Mouse (Mus musculus) liver, embryonic 11.5 days (tissue): ENCODE results near the gene Nudt8. TPM values are rescaled to one million over a fixed set of nuclear protein-coding genes. Genes with fewer than 3 reads are reported as not detected.

Source experiments
- ATAC-seq: fragments of 200-750 bp; cut with Nextera tagmentation; replicated peaks from 2 replicates; pipeline ENCODE4 v1.8.0; 2017; ENCODE audit warnings: moderate number of reproducible peaks, mild to moderate bottlenecking, moderate TSS enrichment, moderate library complexity; ENCODE audit not compliant: low FRiP score
- DNase-seq: peaks from one replicate; pipeline ENCODE4 v3.0.0-alpha.2; 2017; ENCODE audit warnings: low spot score
- H3K27ac ChIP-seq: fragments of 300-500 bp; sonication (generic); 2 replicates; pipeline ENCODE4 v1.5.1; 2014; ENCODE audit warnings: mild to moderate bottlenecking, low read depth, low read length, control low read depth
- H3K27me3 ChIP-seq: fragments of 300-500 bp; sonication (generic); replicated peaks from 2 replicates; pipeline ENCODE4 v1.6.1; 2014; ENCODE audit warnings: low read length, mixed read lengths; ENCODE audit not compliant: control insufficient read depth, insufficient read depth
- H3K36me3 ChIP-seq: fragments of 300-500 bp; sonication (generic); 2 replicates; pipeline ENCODE4 v1.6.1; 2014; ENCODE audit warnings: mild to moderate bottlenecking, low read length, moderate library complexity, mixed read lengths; ENCODE audit not compliant: control insufficient read depth, insufficient read depth
- H3K4me1 ChIP-seq: fragments of 300-500 bp; sonication (generic); replicated peaks from 2 replicates; pipeline ENCODE4 v1.6.1; 2014; ENCODE audit warnings: low read length, mixed read lengths; ENCODE audit not compliant: control insufficient read depth, insufficient read depth
- H3K4me2 ChIP-seq: fragments of 300-500 bp; sonication (generic); 2 replicates; pipeline ENCODE4 v1.6.1; 2014; ENCODE audit warnings: mild to moderate bottlenecking, control low read depth, moderate library complexity
- H3K4me3 ChIP-seq: fragments of 300-500 bp; sonication (generic); 2 replicates; pipeline ENCODE4 v1.5.1; 2014; ENCODE audit warnings: low read depth, low read length, control low read depth
- H3K9ac ChIP-seq: fragments of 300-500 bp; sonication (generic); 2 replicates; pipeline ENCODE4 v1.6.1; 2014; ENCODE audit warnings: low read depth, low read length, control low read depth
- H3K9me3 ChIP-seq: fragments of 300-500 bp; sonication (generic); 2 replicates; pipeline ENCODE4 v1.6.1; 2016; ENCODE audit warnings: low read length, inconsistent platforms, mixed read lengths; ENCODE audit not compliant: control insufficient read depth
- WGBS: fragments of 180-500 bp; shearing (Covaris S2); extraction: QIAGEN DNeasy Blood & Tissue Kit; methylation state at CpG from one replicate; pipeline ENCODE4 v1.1.7; 2014; 5-methylcytosine and 5-hydroxymethylcytosine counted together
- polyA plus RNA-seq: library from polyadenylated mRNA; unstranded; fragments of >200 nt; fragmentation: Nextera tagmentation; extraction: Ambion mirVana; gene quantifications from 2 replicates; pipeline ENCODE4 v1.2.1, GENCODE M21; 2014

The Nudt8 gene
- polyA plus RNA-seq, 1 experiment from 2014 or later: 32.3 TPM

- ATAC-seq (peak; percentile 21; the same call in 1 of the 2 replicates), DNase-seq (peak; percentile 54)
- Histone ChIP-seq H3K27me3 (no peaks in the 10 kb centered on the region; the same call in 1 of the 2 replicates), H3K36me3 (peaks cover 4% of the 10 kb centered on the region), H3K4me1 (peaks cover 13% of the 10 kb centered on the region), H3K27ac (peak overlapping the region; percentile 97), H3K4me3 (peak overlapping the region; percentile 81), H3K9ac (peak overlapping the region; percentile 97), H3K9me3 (no peaks in the 10 kb centered on the region), H3K4me2 (peak overlapping the region; percentile 90)
- 20% methylated on average over 17 of the region's 17 CpGs for WGBS
Measured at GRCm38 (mm10) chr19:4000949-4001525, 657 bp downstream of the Nudt8 start.

- Histone ChIP-seq H3K9ac (0 out of 2 replicates have a peak overlapping the region, but pooled peaks have one; percentile 97), H3K27ac (no peak overlapping the region), H3K4me2 (peak overlapping the region; percentile 90), H3K4me3 (no peak overlapping the region), H3K27me3 (no peaks in the 10 kb centered on the region; the same call in 1 of the 2 replicates), H3K36me3 (peaks cover 10% of the 10 kb centered on the region), H3K9me3 (no peaks in the 10 kb centered on the region), H3K4me1 (peaks cover 13% of the 10 kb centered on the region)
- ATAC-seq (no peak), DNase-seq (no peak)
- 92% methylated on average over 5 of the region's 5 CpGs for WGBS
Measured at GRCm38 (mm10) chr19:4001752-4002151, 1.4 kb downstream of the Nudt8 start.

GRCm38 (mm10) chr19:4003112-4003511, 2.7 kb downstream of the Nudt8 start, which contains the start of gene Doc2g:
Doc2g (plus strand) TSS chr19:4003313.
- ATAC-seq (no peak), DNase-seq (no peak)
- no peak within 1 kb of the TSS; the same call in 1 of the 2 replicates for H3K9ac ChIP-seq
- WGBS: 61% methylated on average over 1 of the region's 1 CpGs
- no peaks in the 10 kb centered on the region; the same call in 1 of the 2 replicates for H3K27me3 ChIP-seq
- H3K4me2 ChIP-seq: no peak within 1 kb of the TSS
- H3K9me3 ChIP-seq: no peaks in the 10 kb centered on the region
- no peak within 1 kb of the TSS for H3K4me3 ChIP-seq
- no peak within 1 kb of the TSS for H3K27ac ChIP-seq
- H3K36me3 ChIP-seq: peaks cover 23% of the 10 kb centered on the region
- peaks cover 13% of the 10 kb centered on the region for H3K4me1 ChIP-seq

GRCm38 (mm10) chr19:4003641-4004040, 3.3 kb downstream of the Nudt8 start:
- no peak overlapping the region for H3K4me3 ChIP-seq
- H3K4me2 ChIP-seq: no peak overlapping the region

GRCm38 (mm10) chr19:4004331-4004730, 4.0 kb downstream of the Nudt8 start:
- H3K36me3 ChIP-seq: peaks cover 33% of the 10 kb centered on the region
- H3K27me3 ChIP-seq: no peaks in the 10 kb centered on the region; the same call in 1 of the 2 replicates
- H3K9me3 ChIP-seq: no peaks in the 10 kb centered on the region
- no peak overlapping the region for H3K27ac ChIP-seq
- DNase-seq (no peak), ATAC-seq (no peak)
- no peak overlapping the region for H3K4me2 ChIP-seq
- H3K4me3 ChIP-seq: no peak overlapping the region
- H3K4me1 ChIP-seq: peaks cover 10% of the 10 kb centered on the region
- H3K9ac ChIP-seq: no peak overlapping the region
- WGBS: 85% methylated on average over 15 of the region's 15 CpGs

More at GRCm38 (mm10) chr19:4003641-4004040, 3.3 kb downstream of the Nudt8 start:
- ATAC-seq (no peak), DNase-seq (no peak)
- Histone ChIP-seq H3K36me3 (peaks cover 27% of the 10 kb centered on the region), H3K27me3 (no peaks in the 10 kb centered on the region; the same call in 1 of the 2 replicates), H3K27ac (no peak overlapping the region), H3K9ac (no peak overlapping the region), H3K4me1 (peaks cover 13% of the 10 kb centered on the region), H3K9me3 (no peaks in the 10 kb centered on the region)
- 75% methylated on average over 12 of the region's 12 CpGs for WGBS

- no peak for DNase-seq
- no peak overlapping the region for H3K9ac ChIP-seq
- H3K9me3 ChIP-seq: no peaks in the 10 kb centered on the region
- H3K27me3 ChIP-seq: no peaks in the 10 kb centered on the region; the same call in 1 of the 2 replicates
- peaks cover 39% of the 10 kb centered on the region for H3K36me3 ChIP-seq
- peaks cover 5% of the 10 kb centered on the region for H3K4me1 ChIP-seq
- no peak overlapping the region for H3K4me3 ChIP-seq
- WGBS: 90% methylated on average over 9 of the region's 9 CpGs
- no peak overlapping the region for H3K27ac ChIP-seq
- H3K4me2 ChIP-seq: no peak overlapping the region
- no peak for ATAC-seq
Measured at GRCm38 (mm10) chr19:4005091-4005490, 4.7 kb downstream of the Nudt8 start.

- no peak for DNase-seq
- H3K36me3 ChIP-seq: peaks cover 39% of the 10 kb centered on the region
- WGBS: 96% methylated on average over 8 of the region's 8 CpGs
Measured at GRCm38 (mm10) chr19:4005971-4006370, 5.6 kb downstream of the Nudt8 start.

GRCm38 (mm10) chr19:4011086-4011485, 10.7 kb downstream of the Nudt8 start:
- Histone ChIP-seq H3K4me3 (peak overlapping the region; percentile 89; the same call in 1 of the 2 replicates), H3K27me3 (no peaks in the 10 kb centered on the region), H3K27ac (no peak overlapping the region), H3K4me2 (peak overlapping the region; percentile 90), H3K9me3 (no peaks in the 10 kb centered on the region), H3K36me3 (peaks cover 35% of the 10 kb centered on the region), H3K9ac (no peak overlapping the region), H3K4me1 (peaks cover 23% of the 10 kb centered on the region)
- ATAC-seq: no peak
- WGBS: 90% methylated on average over 5 of the region's 5 CpGs
- DNase-seq: no peak

More at GRCm38 (mm10) chr19:4005971-4006370, 5.6 kb downstream of the Nudt8 start:
- H3K4me1 ChIP-seq: peaks cover 5% of the 10 kb centered on the region
- no peaks in the 10 kb centered on the region; the same call in 1 of the 2 replicates for H3K27me3 ChIP-seq
- ATAC-seq: no peak
- no peaks in the 10 kb centered on the region for H3K9me3 ChIP-seq
- no peak overlapping the region for H3K4me2 ChIP-seq
- no peak overlapping the region for H3K27ac ChIP-seq
- no peak overlapping the region for H3K9ac ChIP-seq
- no peak overlapping the region for H3K4me3 ChIP-seq
